Mouse (Mus musculus): ENCODE measurements around the gene Edf1. TPM values are rescaled to one million over a fixed set of nuclear protein-coding genes. Genes with fewer than 3 reads are reported as not detected.
"Not testable (repeated sequence)": the region's sequence is repeated elsewhere in the genome, so short reads cannot be mapped to it uniquely, and the experiment has no call there.

The Edf1 gene
- total and polyA plus RNA-seq, 3 experiments, result 109 to 570 (median 126) TPM

GRCm38 (mm10) chr2:25549021-25549991 is 8.3 kb upstream of the Edf1 start:
- Histone ChIP-seq H3K27me3 (ENCODE audit: insufficient read depth, low read length) (peaks cover 5% of the 10 kb centered on the region; the same call in 1 of the 2 replicates), H3K4me3 (ENCODE audit: low read depth, low read length) (no peak overlapping the region), H3K9me3 (replicated peaks) (no peaks in the 10 kb centered on the region), H3K36me3 (replicated peaks) (peaks cover 12% of the 10 kb centered on the region), H3K4me1 (ENCODE audit: insufficient read depth, low read depth, low read length) (peaks cover 42% of the 10 kb centered on the region)
- TF ChIP-seq TAL1 (conservative IDR thresholded peaks at IDR 0.05; ENCODE audit: low read depth, low read length), result no peak
- TF ChIP-seq GATA1 (IDR thresholded peaks at IDR 0.05; ENCODE audit: borderline replicate concordance, low read length), result no peak
- no peak for TF ChIP-seq GATA2 (IDR thresholded peaks at IDR 0.05; ENCODE audit: borderline replicate concordance, low read depth, low read length)
- no peak for TF ChIP-seq POLR2AphosphoS5 (IDR thresholded peaks at IDR 0.05; ENCODE audit: insufficient replicate concordance, low read depth, low read length)
- ATAC-seq (ENCODE audit: extremely low read depth, insufficient number of reproducible peaks, low FRiP score, poor library complexity, severe bottlenecking), result no peak
- DNase-seq (ENCODE audit: low spot score), result no peak

- TF ChIP-seq CTCF (IDR thresholded peaks at IDR 0.05; ENCODE audit: low read depth, low read length) (no peak), GATA2 (IDR thresholded peaks at IDR 0.05; ENCODE audit: borderline replicate concordance, low read depth, low read length) (no peak), GATA1 (IDR thresholded peaks at IDR 0.05; ENCODE audit: borderline replicate concordance, low read length) (no peak), POLR2AphosphoS5 (IDR thresholded peaks at IDR 0.05; ENCODE audit: insufficient replicate concordance, low read depth, low read length) (no peak), TAL1 (conservative IDR thresholded peaks at IDR 0.05; ENCODE audit: low read depth, low read length) (no peak)
- H3K4me3 ChIP-seq (ENCODE audit: low read depth, low read length), result no peak overlapping the region
- H3K4me1 ChIP-seq (ENCODE audit: insufficient read depth, low read depth, low read length), result peaks cover 25% of the 10 kb centered on the region
- DNase-seq (ENCODE audit: low spot score) (no peak), ATAC-seq (ENCODE audit: extremely low read depth, insufficient number of reproducible peaks, low FRiP score, poor library complexity, severe bottlenecking) (no peak)
- peaks cover 5% of the 10 kb centered on the region; the same call in 1 of the 2 replicates for H3K27me3 ChIP-seq (ENCODE audit: insufficient read depth, low read length)
- no peaks in the 10 kb centered on the region for H3K9me3 ChIP-seq (replicated peaks)
- no peaks in the 10 kb centered on the region for H3K36me3 ChIP-seq (replicated peaks)
Measured at GRCm38 (mm10) chr2:25551186-25551585, 6.5 kb upstream of the Edf1 start.

DNA sequence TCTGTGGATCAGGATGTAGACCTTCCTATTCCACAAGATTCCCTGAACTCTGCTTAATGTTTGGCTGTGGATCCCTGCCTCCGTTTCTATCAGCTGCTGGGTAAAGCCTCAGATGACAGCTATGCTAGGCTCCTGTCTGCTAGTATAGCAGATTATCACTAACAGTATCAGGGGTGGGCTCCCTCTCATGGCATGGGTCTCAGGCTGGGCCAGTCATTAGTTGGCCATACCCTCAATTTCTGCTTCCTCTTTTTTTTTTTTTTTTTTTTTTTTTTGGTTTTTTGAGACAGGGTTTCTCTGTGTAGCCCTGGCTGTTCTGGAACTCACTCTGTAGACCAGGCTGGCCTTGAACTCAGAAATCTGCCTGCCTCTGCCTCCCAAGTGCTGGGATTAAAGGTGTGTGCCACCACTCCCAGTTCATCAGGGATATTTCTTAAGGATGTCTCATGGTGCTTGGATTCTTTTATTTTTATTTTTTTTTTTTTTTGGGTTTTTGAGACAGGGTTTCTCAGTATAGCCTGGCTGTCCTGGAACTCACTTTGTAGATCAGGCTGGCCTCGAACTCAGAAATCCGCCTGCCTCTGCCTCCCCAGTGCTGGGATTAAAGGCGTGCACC is 4.4 kb upstream of the Edf1 start:
- not testable (repeated sequence) for ATAC-seq (ENCODE audit: extremely low read depth, insufficient number of reproducible peaks, low FRiP score, poor library complexity, severe bottlenecking); DNase-seq (ENCODE audit: low spot score); H3K9me3 ChIP-seq (replicated peaks); H3K27me3 ChIP-seq (ENCODE audit: insufficient read depth, low read length); H3K36me3 ChIP-seq (replicated peaks); H3K4me3 ChIP-seq (ENCODE audit: low read depth, low read length)
- H3K4me1 ChIP-seq (ENCODE audit: insufficient read depth, low read depth, low read length), result peaks cover 30% of the 10 kb centered on the region

GRCm38 (mm10) chr2:25555479-25555878 is 2.2 kb upstream of the Edf1 start:
- peaks cover 37% of the 10 kb centered on the region for H3K4me1 ChIP-seq (ENCODE audit: insufficient read depth, low read depth, low read length)
- not testable (repeated sequence) for H3K27me3 ChIP-seq (ENCODE audit: insufficient read depth, low read length); ATAC-seq (ENCODE audit: extremely low read depth, insufficient number of reproducible peaks, low FRiP score, poor library complexity, severe bottlenecking); H3K9me3 ChIP-seq (replicated peaks); H3K4me3 ChIP-seq (ENCODE audit: low read depth, low read length); DNase-seq (ENCODE audit: low spot score)
- peaks cover 22% of the 10 kb centered on the region for H3K36me3 ChIP-seq (replicated peaks)

- DNase-seq (ENCODE audit: low spot score), result no peak
- Histone ChIP-seq H3K27me3 (ENCODE audit: insufficient read depth, low read length) (no peaks in the 10 kb centered on the region), H3K36me3 (replicated peaks) (peaks cover 30% of the 10 kb centered on the region), H3K4me3 (ENCODE audit: low read depth, low read length) (no peak overlapping the region), H3K4me1 (ENCODE audit: insufficient read depth, low read depth, low read length) (peaks cover 39% of the 10 kb centered on the region), H3K9me3 (replicated peaks) (no peaks in the 10 kb centered on the region)
- TF ChIP-seq GATA2 (IDR thresholded peaks at IDR 0.05; ENCODE audit: borderline replicate concordance, low read depth, low read length) (no peak), CTCF (IDR thresholded peaks at IDR 0.05; ENCODE audit: low read depth, low read length) (no peak), POLR2AphosphoS5 (IDR thresholded peaks at IDR 0.05; ENCODE audit: insufficient replicate concordance, low read depth, low read length) (no peak), GATA1 (IDR thresholded peaks at IDR 0.05; ENCODE audit: borderline replicate concordance, low read length) (no peak), TAL1 (conservative IDR thresholded peaks at IDR 0.05; ENCODE audit: low read depth, low read length) (no peak)
- no peak for ATAC-seq (ENCODE audit: extremely low read depth, insufficient number of reproducible peaks, low FRiP score, poor library complexity, severe bottlenecking)
Measured at GRCm38 (mm10) chr2:25556296-25556695, 1.4 kb upstream of the Edf1 start.

DNA sequence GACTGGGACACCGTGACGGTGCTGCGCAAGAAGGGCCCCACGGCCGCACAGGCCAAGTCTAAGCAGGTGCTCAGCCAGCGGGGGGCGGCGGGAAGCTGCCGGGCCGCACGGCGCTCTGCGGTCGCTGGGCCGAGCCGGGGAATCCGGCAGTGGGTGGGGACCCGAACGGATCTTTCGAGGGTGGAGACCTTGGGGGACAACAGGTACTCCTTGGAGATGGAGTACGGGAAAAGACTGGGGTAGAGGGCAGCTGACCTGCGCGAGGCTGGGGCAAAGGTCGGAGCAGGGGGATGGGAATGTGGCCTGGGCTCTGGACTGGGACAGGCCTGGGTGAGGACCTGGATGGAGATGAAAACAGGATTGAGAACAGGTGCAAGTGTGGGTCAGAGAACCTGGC is 315 bp downstream of the Edf1 start:
- peak; percentile 37 for DNase-seq (ENCODE audit: low spot score)
- H3K36me3 ChIP-seq (replicated peaks), result peaks cover 46% of the 10 kb centered on the region
- H3K9me3 ChIP-seq (replicated peaks), result no peaks in the 10 kb centered on the region
- ATAC-seq (ENCODE audit: extremely low read depth, insufficient number of reproducible peaks, low FRiP score, poor library complexity, severe bottlenecking), result no peak
- TF ChIP-seq TAL1 (conservative IDR thresholded peaks at IDR 0.05; ENCODE audit: low read depth, low read length) (no peak), CTCF (IDR thresholded peaks at IDR 0.05; ENCODE audit: low read depth, low read length) (no peak), POLR2AphosphoS5 (IDR thresholded peaks at IDR 0.05; ENCODE audit: insufficient replicate concordance, low read depth, low read length) (no peak), GATA1 (IDR thresholded peaks at IDR 0.05; ENCODE audit: borderline replicate concordance, low read length) (no peak), GATA2 (IDR thresholded peaks at IDR 0.05; ENCODE audit: borderline replicate concordance, low read depth, low read length) (no peak)
- H3K27me3 ChIP-seq (ENCODE audit: insufficient read depth, low read length), result no peaks in the 10 kb centered on the region
- peaks cover 46% of the 10 kb centered on the region for H3K4me1 ChIP-seq (ENCODE audit: insufficient read depth, low read depth, low read length)
- peak overlapping the region; percentile 93 for H3K4me3 ChIP-seq (ENCODE audit: low read depth, low read length)
